Mouse (Mus musculus): Measurements from ENCODE around the gene Drap1.

DNA sequence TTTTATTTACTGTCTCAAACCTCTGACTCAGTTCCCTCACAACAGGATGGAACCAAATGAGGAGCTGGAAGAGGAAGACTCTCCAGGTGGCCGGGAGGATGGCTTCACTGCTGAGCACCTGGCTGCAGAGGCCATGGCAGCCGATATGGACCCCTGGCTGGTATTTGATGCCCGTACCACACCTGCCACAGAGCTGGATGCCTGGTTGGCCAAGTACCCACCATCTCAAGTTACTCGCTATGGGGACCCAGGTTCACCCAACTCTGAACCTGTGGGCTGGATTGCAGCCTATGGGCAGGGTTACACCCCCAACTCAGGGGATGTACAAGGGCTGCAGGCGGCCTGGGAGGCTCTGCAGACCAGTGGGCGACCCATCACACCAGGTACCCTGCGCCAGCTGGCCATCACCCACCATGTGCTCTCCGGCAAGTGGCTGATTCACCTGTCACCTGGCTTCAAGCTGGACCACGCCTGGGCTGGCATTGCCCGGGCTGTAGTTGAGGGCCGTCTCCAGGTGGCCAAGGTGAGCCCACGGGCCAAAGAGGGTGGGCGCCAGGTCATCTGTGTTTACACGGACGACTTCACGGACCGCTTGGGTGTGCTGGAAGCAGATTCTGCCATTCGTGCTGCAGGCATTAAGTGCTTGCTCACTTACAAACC is 1.3 kb upstream of the Drap1 start:
- TF ChIP-seq POLR2A (IDR thresholded peaks at IDR 0.05; ENCODE audit: borderline replicate concordance, extremely low read depth, low read depth, low read length) = no peak
- TF ChIP-seq CTCF (IDR thresholded peaks at IDR 0.05; ENCODE audit: insufficient read depth, low read length) = no peak

Data from lung, adult 2 months (tissue).